Mouse (Mus musculus) limb, embryonic 12.5 days (tissue): ENCODE measurements at regions not wholly inside any gene's neighbourhood (a gene's known extent, or its start where the extent isn't known, plus 50 kb on each side); places are given as distances from the start of the nearest gene placed in this dataset.
A peak's percentile ranks its signal among the peaks of the same experiment; 100 is the strongest.

Source experiments
- ATAC-seq: fragments of 200-750 bp; cut with Nextera tagmentation; 2 replicates; pipeline ENCODE4 v1.8.0; 2017; ENCODE audit warnings: low read depth, moderate TSS enrichment; ENCODE audit not compliant: insufficient number of reproducible peaks, insufficient read depth, low FRiP score, low TSS enrichment
- H3K27ac ChIP-seq: fragments of 300-500 bp; sonication (generic); 2 replicates; pipeline ENCODE4 v1.5.1; 2016; ENCODE audit warnings: mild to moderate bottlenecking, moderate library complexity
- H3K27me3 ChIP-seq: fragments of 300-500 bp; sonication (generic); 2 replicates; pipeline ENCODE4 v1.6.1; 2016; ENCODE audit warnings: mild to moderate bottlenecking, moderate library complexity
- H3K36me3 ChIP-seq: fragments of 300-500 bp; sonication (generic); 2 replicates; pipeline ENCODE4 v1.6.1; 2016; ENCODE audit warnings: mild to moderate bottlenecking, moderate library complexity
- H3K4me1 ChIP-seq: fragments of 300-500 bp; sonication (generic); replicated peaks from 2 replicates; pipeline ENCODE4 v1.6.1; 2016
- H3K4me2 ChIP-seq: fragments of 300-500 bp; sonication (generic); 2 replicates; pipeline ENCODE4 v1.6.1; 2016; ENCODE audit warnings: mild to moderate bottlenecking, moderate library complexity
- H3K4me3 ChIP-seq: fragments of 300-500 bp; sonication (generic); replicated peaks from 2 replicates; pipeline ENCODE4 v1.5.1; 2016; ENCODE audit warnings: mild to moderate bottlenecking
- H3K9ac ChIP-seq: fragments of 300-500 bp; sonication (generic); replicated peaks from 2 replicates; pipeline ENCODE4 v1.6.1; 2016; ENCODE audit warnings: mild to moderate bottlenecking, moderate library complexity
- H3K9me3 ChIP-seq: fragments of 300-500 bp; sonication (generic); 2 replicates; pipeline ENCODE4 v1.6.1; 2016; ENCODE audit warnings: mild to moderate bottlenecking, moderate library complexity
- WGBS: fragments of 180-500 bp; shearing (Covaris S2); methylation state at CpG from one replicate; pipeline ENCODE4 v1.1.7; 2016; 5-methylcytosine and 5-hydroxymethylcytosine counted together

DNA sequence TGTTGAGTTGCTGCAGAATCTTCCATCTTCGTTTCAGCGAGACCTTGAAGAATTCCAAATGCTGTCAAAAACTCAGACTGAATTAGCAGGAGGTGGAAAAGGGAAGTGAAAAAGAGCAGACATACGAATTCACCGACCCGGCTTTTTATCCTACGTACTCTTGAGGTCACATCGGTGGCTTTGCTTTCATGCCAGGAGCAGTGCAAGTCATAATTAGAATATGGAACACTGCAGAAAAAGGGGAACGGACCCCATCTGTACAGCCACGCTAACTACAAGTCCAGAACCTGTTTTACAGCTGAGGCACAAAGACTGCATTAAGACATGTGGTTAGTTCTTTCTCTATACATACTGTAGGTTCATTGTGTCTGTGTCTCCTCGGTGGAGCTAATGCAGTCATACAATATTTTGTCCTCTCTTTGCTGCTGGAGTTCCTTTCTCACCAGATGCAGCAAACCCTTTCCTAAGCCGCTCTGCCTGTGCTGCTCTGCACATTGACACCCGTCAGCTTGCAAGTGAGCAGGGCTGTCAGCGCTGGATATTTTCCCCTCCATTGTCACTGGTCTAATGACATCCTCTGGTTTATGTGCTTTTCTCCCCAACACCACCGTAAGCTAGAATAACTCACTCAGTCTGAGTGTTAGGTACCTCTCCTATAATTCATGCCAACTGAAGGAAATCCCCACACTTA, 276.9 kb upstream of the Meox2 start:
- no peak overlapping the region for H3K4me3 ChIP-seq
- no peak overlapping the region for H3K27ac ChIP-seq
- 46% methylated on average over 14 of the region's 14 CpGs for WGBS
- no peaks in the 10 kb centered on the region for H3K27me3 ChIP-seq
- H3K9me3 ChIP-seq = no peaks in the 10 kb centered on the region
- peak overlapping the region; percentile 32 for H3K4me2 ChIP-seq
- no peaks in the 10 kb centered on the region for H3K36me3 ChIP-seq
- no peak overlapping the region for H3K9ac ChIP-seq
- H3K4me1 ChIP-seq = peaks cover 6% of the 10 kb centered on the region; the same call in 1 of the 2 replicates
- ATAC-seq = no peak

DNA sequence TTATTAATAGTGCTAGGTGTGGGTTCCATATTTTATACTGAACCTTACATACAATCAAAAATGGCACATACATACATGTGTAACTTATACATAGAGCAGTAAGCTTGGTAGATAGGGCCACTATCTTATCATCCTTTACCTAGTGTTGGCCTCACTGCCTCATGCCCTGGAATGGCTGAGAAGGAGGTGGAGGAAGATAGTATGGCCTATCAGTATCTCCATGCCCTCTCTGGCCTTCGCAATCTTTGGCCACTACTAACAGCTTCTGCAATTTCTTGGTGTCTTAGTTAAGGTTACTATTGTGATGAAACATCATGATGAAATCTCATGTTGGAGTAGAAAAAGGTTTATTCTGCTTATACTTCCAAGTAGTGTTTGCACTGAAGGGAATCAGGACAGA, 265.4 kb upstream of the Meox2 start:
- H3K4me3 ChIP-seq = no peak overlapping the region
- ATAC-seq = no peak
- H3K27me3 ChIP-seq = no peaks in the 10 kb centered on the region
- no peak overlapping the region for H3K4me2 ChIP-seq
- 90% methylated on average over 1 of the region's 1 CpGs for WGBS
- H3K36me3 ChIP-seq = no peaks in the 10 kb centered on the region
- H3K27ac ChIP-seq = no peak overlapping the region
- no peaks in the 10 kb centered on the region for H3K9me3 ChIP-seq
- H3K4me1 ChIP-seq = no peaks in the 10 kb centered on the region
- no peak overlapping the region for H3K9ac ChIP-seq

DNA sequence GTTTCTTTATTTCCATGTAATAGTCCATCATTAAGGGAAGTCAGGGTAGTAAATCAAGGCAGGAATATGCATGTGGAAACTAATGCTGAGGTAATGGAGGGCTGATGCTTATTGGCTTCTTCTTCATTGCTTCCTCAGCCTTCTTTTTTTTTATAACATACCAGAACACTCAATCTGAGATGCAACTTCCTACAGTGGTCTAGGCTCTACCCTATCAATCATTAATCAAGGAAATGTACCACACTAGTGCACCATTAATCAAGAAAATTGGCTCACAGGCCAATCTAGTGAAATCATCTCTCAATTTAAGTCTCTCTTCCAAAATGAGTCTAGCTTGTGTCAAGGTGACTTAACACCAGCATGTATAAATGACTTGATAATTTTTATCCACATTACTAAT, 263.2 kb upstream of the Meox2 start:
- Histone ChIP-seq H3K36me3 (no peaks in the 10 kb centered on the region), H3K27me3 (no peaks in the 10 kb centered on the region), H3K9ac (no peak overlapping the region), H3K27ac (no peak overlapping the region), H3K4me2 (no peak overlapping the region), H3K4me3 (no peak overlapping the region), H3K9me3 (no peaks in the 10 kb centered on the region), H3K4me1 (no peaks in the 10 kb centered on the region)
- ATAC-seq = no peak

DNA sequence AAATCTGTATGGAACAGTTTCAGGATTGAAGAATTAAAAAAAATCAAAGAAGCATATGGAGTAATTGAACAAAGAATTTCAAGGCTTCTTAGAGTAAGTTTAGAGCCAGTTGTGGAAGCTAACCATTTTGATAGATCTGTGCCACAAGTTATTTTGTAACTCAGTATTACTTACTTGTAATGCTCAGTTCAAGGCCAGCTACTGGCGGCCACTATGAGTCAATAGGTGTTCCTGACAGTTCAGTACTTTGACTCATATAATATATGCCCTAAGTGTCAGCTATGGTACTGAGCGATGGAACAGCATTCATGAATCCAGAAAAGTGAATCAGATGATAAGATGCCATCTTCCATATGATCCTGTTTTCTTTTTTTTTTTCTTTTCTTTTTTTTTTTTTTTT, 259.3 kb upstream of the Meox2 start:
- Histone ChIP-seq H3K4me3 (no peak overlapping the region), H3K4me1 (no peaks in the 10 kb centered on the region), H3K4me2 (no peak overlapping the region), H3K27me3 (no peaks in the 10 kb centered on the region), H3K9me3 (no peaks in the 10 kb centered on the region), H3K27ac (no peak overlapping the region), H3K9ac (no peak overlapping the region), H3K36me3 (no peaks in the 10 kb centered on the region)
- ATAC-seq = no peak
- 86% methylated on average over 2 of the region's 2 CpGs for WGBS

DNA sequence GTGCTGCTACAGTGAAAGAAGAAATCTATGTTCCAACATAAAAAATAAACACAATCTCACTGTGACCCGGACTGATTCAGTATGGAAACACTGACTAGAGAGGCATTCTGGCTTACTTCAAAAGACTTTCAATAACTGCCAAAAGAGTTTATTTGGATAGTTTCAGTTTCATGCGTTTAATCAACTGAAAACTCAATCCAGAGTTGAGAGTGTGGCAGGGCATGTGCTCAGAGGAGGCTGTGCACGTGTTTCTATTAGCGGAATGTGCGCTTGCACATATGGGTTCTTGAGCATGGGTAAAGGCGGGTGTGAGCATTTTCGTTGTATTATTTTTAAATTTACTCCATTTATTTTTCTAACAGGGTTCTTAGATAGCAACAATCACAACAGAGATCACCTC, 245.2 kb upstream of the Meox2 start:
- Histone ChIP-seq H3K36me3 (no peaks in the 10 kb centered on the region), H3K9me3 (no peaks in the 10 kb centered on the region), H3K4me2 (no peak overlapping the region), H3K4me3 (no peak overlapping the region), H3K27me3 (no peaks in the 10 kb centered on the region), H3K27ac (no peak overlapping the region), H3K9ac (no peak overlapping the region), H3K4me1 (0 out of 2 replicates have a peak, but pooled peaks cover 6% of the 10 kb centered on the region)
- ATAC-seq = no peak
- 78% methylated on average over 7 of the region's 7 CpGs for WGBS

DNA sequence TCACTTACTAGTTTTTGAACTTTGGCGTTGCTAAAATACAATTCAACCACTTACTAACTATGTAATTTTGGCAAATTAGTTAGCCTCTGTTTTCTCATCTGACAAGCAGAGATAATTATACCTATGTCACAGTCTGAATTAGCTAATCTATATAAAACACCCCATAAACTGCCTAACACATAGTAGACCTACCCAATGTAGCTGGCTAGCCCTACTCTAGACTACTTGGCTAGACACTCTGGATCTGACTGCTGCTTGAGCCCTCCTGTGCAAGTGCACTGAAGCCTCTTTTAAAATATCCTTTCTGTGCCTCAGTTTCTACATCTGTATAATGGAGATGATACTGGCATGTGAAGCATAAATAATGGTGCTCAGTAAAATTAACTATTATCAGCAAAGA, 227.6 kb upstream of the Meox2 start:
- 78% methylated on average over 1 of the region's 1 CpGs for WGBS
- no peaks in the 10 kb centered on the region for H3K36me3 ChIP-seq
- no peaks in the 10 kb centered on the region for H3K27me3 ChIP-seq
- no peaks in the 10 kb centered on the region for H3K4me1 ChIP-seq
- H3K9ac ChIP-seq = no peak overlapping the region
- H3K9me3 ChIP-seq = no peaks in the 10 kb centered on the region
- H3K27ac ChIP-seq = no peak overlapping the region
- no peak for ATAC-seq
- H3K4me3 ChIP-seq = no peak overlapping the region
- H3K4me2 ChIP-seq = no peak overlapping the region

DNA sequence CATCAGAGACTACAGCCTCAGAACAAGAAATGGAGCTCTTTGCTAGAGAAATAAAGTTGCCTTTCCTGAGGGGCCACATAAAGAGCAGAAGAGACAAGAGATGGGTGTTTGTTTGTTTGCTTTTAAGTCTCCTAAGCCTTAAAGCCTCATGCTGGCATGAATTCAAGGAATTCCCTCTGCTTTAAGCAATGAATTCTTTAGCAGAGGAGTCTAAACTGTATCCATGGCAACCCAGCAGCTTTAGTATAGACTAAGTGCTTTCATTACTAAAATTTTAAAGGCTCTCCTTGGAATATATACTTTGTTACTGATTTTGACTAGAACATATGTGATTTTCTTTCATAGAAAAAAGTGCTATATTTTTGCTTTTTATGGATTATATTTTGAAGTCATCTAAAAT, 195.0 kb upstream of the Meox2 start:
- no peak overlapping the region for H3K27ac ChIP-seq
- no peak overlapping the region for H3K9ac ChIP-seq
- H3K4me2 ChIP-seq = no peak overlapping the region
- ATAC-seq = no peak
- no peaks in the 10 kb centered on the region for H3K36me3 ChIP-seq
- H3K9me3 ChIP-seq = no peaks in the 10 kb centered on the region
- H3K4me3 ChIP-seq = no peak overlapping the region
- no peaks in the 10 kb centered on the region for H3K27me3 ChIP-seq
- no peaks in the 10 kb centered on the region for H3K4me1 ChIP-seq

DNA sequence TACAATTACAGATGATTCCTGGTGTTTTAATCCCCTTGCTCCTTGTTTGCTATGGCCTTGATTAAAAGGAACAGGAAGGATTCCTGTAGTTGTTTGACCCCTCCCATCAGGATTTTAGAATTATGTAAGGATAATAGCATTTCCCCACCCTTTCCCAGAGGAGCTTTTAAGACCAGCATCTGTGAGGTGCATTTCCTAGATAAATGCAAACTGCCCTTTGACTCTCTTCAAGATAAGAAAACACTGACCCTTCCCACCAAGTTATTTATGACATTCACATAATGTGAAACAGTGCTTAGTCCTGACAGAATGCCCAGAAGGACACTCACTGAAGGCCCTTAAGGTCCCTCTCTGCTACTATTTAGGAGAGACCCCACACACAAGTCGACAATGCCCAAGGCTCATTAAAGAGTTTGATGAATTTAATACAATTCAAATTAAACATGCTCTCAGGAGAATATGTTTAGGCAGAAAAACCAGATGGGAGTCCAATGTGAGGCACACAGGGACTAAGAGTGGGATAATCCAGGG, 190.7 kb upstream of the Meox2 start:
- no peaks in the 10 kb centered on the region for H3K36me3 ChIP-seq
- no peak overlapping the region for H3K4me2 ChIP-seq
- 15% methylated on average over 1 of the region's 1 CpGs for WGBS
- no peak overlapping the region for H3K27ac ChIP-seq
- no peaks in the 10 kb centered on the region for H3K9me3 ChIP-seq
- ATAC-seq = no peak
- H3K9ac ChIP-seq = no peak overlapping the region
- H3K4me1 ChIP-seq = no peaks in the 10 kb centered on the region
- H3K27me3 ChIP-seq = no peaks in the 10 kb centered on the region
- H3K4me3 ChIP-seq = no peak overlapping the region

DNA sequence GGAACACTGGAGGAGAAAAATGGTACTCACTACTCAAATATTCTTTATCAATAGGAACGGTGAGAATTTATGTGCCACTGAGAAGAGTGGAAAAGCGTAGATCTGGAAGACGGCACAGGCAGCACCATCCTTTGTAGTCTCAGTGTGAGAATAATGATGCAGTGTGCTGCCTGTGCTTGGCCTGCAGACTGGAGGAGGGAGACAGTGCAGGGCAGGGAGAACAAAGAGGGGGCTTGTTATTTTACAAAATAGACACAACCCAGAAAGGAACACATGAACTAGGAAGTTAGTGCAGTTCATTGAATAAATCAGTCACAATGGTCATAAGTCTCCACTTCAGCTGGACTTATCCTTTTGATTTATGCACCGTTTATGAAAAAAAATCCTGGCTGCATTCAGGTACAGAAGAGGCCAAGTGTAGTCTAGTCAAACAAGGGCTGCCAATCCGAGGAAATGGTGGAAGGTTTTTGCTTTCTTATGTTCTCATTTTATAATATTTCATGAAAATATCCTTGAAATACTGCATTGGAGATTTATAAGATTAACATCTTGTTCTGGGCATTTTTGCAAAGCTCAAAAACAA, 190.0 kb upstream of the Meox2 start:
- ATAC-seq = no peak
- Histone ChIP-seq H3K9me3 (no peaks in the 10 kb centered on the region), H3K27ac (no peak overlapping the region), H3K4me1 (no peaks in the 10 kb centered on the region), H3K4me3 (no peak overlapping the region), H3K9ac (no peak overlapping the region), H3K27me3 (no peaks in the 10 kb centered on the region), H3K4me2 (no peak overlapping the region), H3K36me3 (no peaks in the 10 kb centered on the region)
- WGBS = 55% methylated on average over 5 of the region's 5 CpGs

DNA sequence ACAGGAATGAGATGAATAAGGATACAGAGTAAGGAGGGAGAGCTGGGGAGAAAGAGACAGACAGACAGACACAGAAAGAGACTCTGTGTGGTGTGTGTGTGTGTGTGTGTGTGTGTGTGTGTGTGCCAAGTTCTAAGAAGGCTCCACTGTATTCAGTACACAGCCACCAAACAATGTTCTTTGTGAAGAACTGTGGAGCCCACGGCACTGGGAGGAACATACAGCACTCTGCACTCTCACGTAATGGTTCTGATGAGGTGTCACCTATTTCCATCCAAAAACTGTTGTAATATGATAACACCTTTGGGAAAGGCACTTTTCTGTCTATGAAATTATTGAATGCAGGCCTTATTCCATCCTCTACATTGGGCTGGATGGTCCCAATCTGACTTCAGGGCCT, 184.8 kb upstream of the Meox2 start:
- H3K4me2 ChIP-seq = no peak overlapping the region
- H3K9ac ChIP-seq = no peak overlapping the region
- H3K4me1 ChIP-seq = no peaks in the 10 kb centered on the region; the same call in 1 of the 2 replicates
- no peak overlapping the region for H3K27ac ChIP-seq
- ATAC-seq = no peak
- WGBS = 70% methylated on average over 2 of the region's 2 CpGs
- H3K27me3 ChIP-seq = no peaks in the 10 kb centered on the region
- H3K4me3 ChIP-seq = no peak overlapping the region
- H3K9me3 ChIP-seq = no peaks in the 10 kb centered on the region
- no peaks in the 10 kb centered on the region for H3K36me3 ChIP-seq

DNA sequence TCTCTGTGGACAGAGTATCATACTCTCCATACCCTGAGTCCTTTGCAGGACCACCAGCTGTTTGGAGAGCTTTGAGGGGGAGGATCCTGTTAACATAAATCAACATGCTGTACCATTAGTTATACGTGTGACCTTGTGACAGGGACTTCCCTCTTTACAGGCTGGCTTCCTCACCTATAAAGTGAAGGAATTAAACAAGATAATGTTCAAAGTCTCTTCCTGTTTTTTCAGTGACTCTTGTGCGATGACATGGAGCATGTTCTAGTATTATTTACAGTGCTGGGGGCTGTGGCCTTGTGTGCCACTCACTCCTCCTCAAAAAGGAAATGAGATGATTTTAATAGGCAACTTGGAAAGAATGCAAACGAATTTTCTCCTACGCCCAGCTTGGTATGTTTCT, 182.1 kb upstream of the Meox2 start:
- Histone ChIP-seq H3K4me3 (no peak overlapping the region), H3K27me3 (no peaks in the 10 kb centered on the region), H3K4me2 (no peak overlapping the region), H3K36me3 (no peaks in the 10 kb centered on the region), H3K27ac (0 out of 2 replicates have a peak overlapping the region, but pooled peaks have one; percentile 23), H3K4me1 (no peaks in the 10 kb centered on the region; the same call in 1 of the 2 replicates), H3K9me3 (no peaks in the 10 kb centered on the region), H3K9ac (no peak overlapping the region)
- ATAC-seq = no peak
- 44% methylated on average over 4 of the region's 4 CpGs for WGBS

DNA sequence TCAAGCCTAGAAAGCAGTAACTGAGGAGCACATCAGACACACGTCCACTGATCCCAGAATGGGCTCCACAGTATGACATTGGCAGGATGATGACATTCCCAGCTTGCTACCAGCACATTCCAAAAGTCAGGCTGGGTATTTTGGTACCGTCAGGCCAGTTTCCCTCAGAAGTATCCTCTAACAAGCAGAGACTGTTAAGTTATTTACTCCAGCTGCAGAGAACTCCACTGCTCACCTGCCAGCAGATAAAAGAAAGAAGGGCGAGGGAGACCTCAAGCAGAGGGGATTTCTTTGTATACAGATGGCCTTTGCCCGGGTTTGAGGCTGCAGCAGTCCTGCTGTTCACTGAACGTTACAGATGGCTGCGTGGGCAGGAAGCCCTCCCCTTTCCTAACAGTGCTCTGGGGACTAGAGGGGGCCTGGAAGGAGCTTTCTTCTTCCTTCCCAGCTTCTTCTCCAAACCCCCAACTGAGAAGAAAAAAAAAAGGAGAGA, 175.2 kb upstream of the Meox2 start:
- Histone ChIP-seq H3K27ac (peak overlapping the region; percentile 69), H3K9ac (no peak overlapping the region), H3K4me1 (peaks cover 6% of the 10 kb centered on the region; the same call in 1 of the 2 replicates), H3K4me3 (no peak overlapping the region), H3K9me3 (no peaks in the 10 kb centered on the region), H3K36me3 (no peaks in the 10 kb centered on the region), H3K27me3 (no peaks in the 10 kb centered on the region), H3K4me2 (peak overlapping the region; percentile 31)
- 5% methylated on average over 6 of the region's 6 CpGs for WGBS
- no peak for ATAC-seq
